Mouse (Mus musculus): ENCODE data around the gene Xkr8. TPM values are rescaled to one million over a fixed set of nuclear protein-coding genes. Genes with fewer than 3 reads are reported as not detected.
"Not testable (repeated sequence)": the region's sequence is repeated elsewhere in the genome, so short reads cannot be mapped to it uniquely, and the experiment has no call there.

Xkr8 gene
- polyA plus RNA-seq, 1 experiment from 2014 or later, result 5.4 TPM

DNA sequence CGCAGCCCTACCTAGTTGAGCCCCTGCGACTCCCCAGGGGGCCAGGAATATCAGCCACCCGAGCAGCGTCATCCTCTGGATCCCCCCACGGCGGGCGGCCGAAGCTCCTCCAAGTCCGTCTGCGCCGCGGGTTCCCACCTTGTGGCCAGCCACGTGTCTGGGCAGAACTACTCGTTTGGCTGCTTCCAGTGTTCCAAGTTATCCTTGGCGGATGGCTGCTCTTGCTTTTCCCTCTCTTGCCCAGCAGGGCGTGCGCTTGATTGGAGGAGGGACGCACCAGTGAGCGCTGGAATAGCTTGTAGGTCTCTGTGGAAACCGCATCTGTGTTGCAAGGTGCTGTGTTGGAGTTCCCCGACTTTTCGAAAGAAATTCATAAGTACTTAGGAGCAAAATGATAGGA lies 24.6 kb upstream of the Xkr8 start, which contains the start of gene Smpdl3b:
Gene Smpdl3b (minus strand): TSS at position 279 of the 400 bp plus-strand sequence.
- under 1% methylated on average over 22 of the region's 22 CpGs for WGBS

GRCm38 (mm10) chr4:132752992-132753391 lies 20.6 kb upstream of the Xkr8 start:
- 59% methylated on average over 6 of the region's 6 CpGs for WGBS
- peaks cover 13% of the 10 kb centered on the region for H3K27me3 ChIP-seq (replicated peaks)
- H3K9ac ChIP-seq, result no peak overlapping the region
- no peak overlapping the region for H3K4me2 ChIP-seq
- H3K36me3 ChIP-seq (replicated peaks), result no peaks in the 10 kb centered on the region
- H3K4me3 ChIP-seq, result no peak overlapping the region
- peaks cover 9% of the 10 kb centered on the region for H3K4me1 ChIP-seq
- no peaks in the 10 kb centered on the region for H3K9me3 ChIP-seq
- ATAC-seq (replicated peaks), result no peak
- H3K27ac ChIP-seq, result no peak overlapping the region

More for the DNA sequence above, 24.6 kb upstream of the Xkr8 start, which contains the start of gene Smpdl3b:
- H3K4me3 ChIP-seq, result peak within 1 kb of the TSS; percentile 37
- H3K27me3 ChIP-seq (replicated peaks), result peaks cover 15% of the 10 kb centered on the region
- H3K9me3 ChIP-seq, result no peaks in the 10 kb centered on the region
- H3K4me2 ChIP-seq, result peak within 1 kb of the TSS; percentile 71
- no peaks in the 10 kb centered on the region for H3K36me3 ChIP-seq (replicated peaks)
- H3K4me1 ChIP-seq, result peaks cover 9% of the 10 kb centered on the region
- H3K9ac ChIP-seq, result peak within 1 kb of the TSS; percentile 37
- no peak for ATAC-seq (replicated peaks)
- H3K27ac ChIP-seq, result no peak within 1 kb of the TSS

- ATAC-seq (replicated peaks), result no peak
- no peaks in the 10 kb centered on the region for H3K36me3 ChIP-seq (replicated peaks)
- no peak overlapping the region for H3K4me2 ChIP-seq
- H3K4me3 ChIP-seq, result no peak overlapping the region
- peaks cover 6% of the 10 kb centered on the region for H3K4me1 ChIP-seq
- no peaks in the 10 kb centered on the region for H3K9me3 ChIP-seq
- WGBS, result 81% methylated on average over 6 of the region's 6 CpGs
- no peak overlapping the region for H3K27ac ChIP-seq
- no peak overlapping the region for H3K9ac ChIP-seq
- H3K27me3 ChIP-seq (replicated peaks), result no peaks in the 10 kb centered on the region
These were observed 17.1 kb upstream of the Xkr8 start for GRCm38 (mm10) chr4:132749258-132749982.

- H3K4me3 ChIP-seq, result no peak overlapping the region
- peaks cover 12% of the 10 kb centered on the region for H3K4me1 ChIP-seq
- 89% methylated on average over 4 of the region's 4 CpGs for WGBS
These were observed 16.4 kb upstream of the Xkr8 start for GRCm38 (mm10) chr4:132748778-132749177.

GRCm38 (mm10) chr4:132747664-132748259 lies 15.4 kb upstream of the Xkr8 start:
- WGBS, result 80% methylated on average over 9 of the region's 9 CpGs
- Histone ChIP-seq H3K27me3 (replicated peaks) (no peaks in the 10 kb centered on the region), H3K4me3 (no peak overlapping the region), H3K9me3 (no peaks in the 10 kb centered on the region), H3K36me3 (replicated peaks) (no peaks in the 10 kb centered on the region), H3K9ac (no peak overlapping the region), H3K4me1 (peaks cover 15% of the 10 kb centered on the region), H3K4me2 (no peak overlapping the region), H3K27ac (no peak overlapping the region)
- no peak for ATAC-seq (replicated peaks)

More at GRCm38 (mm10) chr4:132748778-132749177, 16.4 kb upstream of the Xkr8 start:
- Histone ChIP-seq H3K27me3 (replicated peaks) (no peaks in the 10 kb centered on the region), H3K36me3 (replicated peaks) (no peaks in the 10 kb centered on the region), H3K9ac (no peak overlapping the region), H3K4me2 (no peak overlapping the region), H3K27ac (no peak overlapping the region), H3K9me3 (no peaks in the 10 kb centered on the region)
- ATAC-seq (replicated peaks), result no peak

DNA sequence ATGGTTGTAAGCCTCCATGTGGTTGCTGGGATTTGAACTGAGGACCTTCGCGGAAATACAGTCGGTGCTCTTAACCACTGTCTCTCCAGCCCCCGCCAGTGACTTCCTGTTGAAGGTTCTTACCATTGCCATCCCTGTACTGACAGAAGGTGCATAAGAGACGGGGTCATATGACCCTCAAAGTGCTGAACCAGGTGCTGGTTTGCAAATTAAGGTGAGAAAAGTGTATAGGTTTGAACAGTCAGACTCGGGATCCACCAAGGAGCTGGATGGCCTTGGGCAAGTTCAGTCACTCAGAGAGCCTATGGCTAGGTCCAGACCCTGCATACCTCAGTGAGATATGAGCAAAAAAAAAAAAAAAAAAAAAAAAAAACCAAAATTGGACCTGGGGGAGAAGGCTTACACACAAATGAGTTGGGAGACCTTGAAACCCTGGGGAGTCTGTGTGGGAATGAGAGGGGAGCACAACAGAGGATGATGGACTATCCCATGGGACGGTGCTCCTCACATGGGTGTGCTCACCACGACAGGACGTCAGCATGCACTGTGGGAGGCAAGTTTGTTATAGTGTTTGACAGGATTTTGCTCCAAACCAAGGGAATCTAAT lies 14.7 kb upstream of the Xkr8 start:
- WGBS, result 87% methylated on average over 9 of the region's 9 CpGs
- H3K27ac ChIP-seq, result no peak overlapping the region
- no peak overlapping the region for H3K9ac ChIP-seq

GRCm38 (mm10) chr4:132743992-132744911 lies 11.9 kb upstream of the Xkr8 start:
- no peaks in the 10 kb centered on the region for H3K36me3 ChIP-seq (replicated peaks)
- H3K27me3 ChIP-seq (replicated peaks), result no peaks in the 10 kb centered on the region
- H3K27ac ChIP-seq, result peak overlapping the region; percentile 68
- H3K9me3 ChIP-seq, result no peaks in the 10 kb centered on the region
- WGBS, result 55% methylated on average over 11 of the region's 11 CpGs
- ATAC-seq (replicated peaks), result peak; percentile 42; the same call in 1 of the 2 replicates
- H3K4me3 ChIP-seq, result no peak overlapping the region
- H3K4me2 ChIP-seq, result no peak overlapping the region
- H3K9ac ChIP-seq, result no peak overlapping the region
- H3K4me1 ChIP-seq, result peaks cover 15% of the 10 kb centered on the region

More for the DNA sequence above, 14.7 kb upstream of the Xkr8 start:
- ATAC-seq (replicated peaks), result no peak
- Histone ChIP-seq H3K4me2 (no peak overlapping the region), H3K36me3 (replicated peaks) (no peaks in the 10 kb centered on the region), H3K4me1 (peaks cover 15% of the 10 kb centered on the region), H3K4me3 (no peak overlapping the region), H3K9me3 (no peaks in the 10 kb centered on the region), H3K27me3 (replicated peaks) (no peaks in the 10 kb centered on the region)

- Histone ChIP-seq H3K9ac (no peak overlapping the region), H3K27ac (no peak overlapping the region), H3K9me3 (no peaks in the 10 kb centered on the region), H3K27me3 (replicated peaks) (no peaks in the 10 kb centered on the region), H3K4me1 (peaks cover 15% of the 10 kb centered on the region), H3K4me3 (no peak overlapping the region), H3K36me3 (replicated peaks) (no peaks in the 10 kb centered on the region), H3K4me2 (no peak overlapping the region)
- no peak for ATAC-seq (replicated peaks)
- 91% methylated on average over 7 of the region's 7 CpGs for WGBS
These were observed 9.1 kb upstream of the Xkr8 start for GRCm38 (mm10) chr4:132741491-132741890.

DNA sequence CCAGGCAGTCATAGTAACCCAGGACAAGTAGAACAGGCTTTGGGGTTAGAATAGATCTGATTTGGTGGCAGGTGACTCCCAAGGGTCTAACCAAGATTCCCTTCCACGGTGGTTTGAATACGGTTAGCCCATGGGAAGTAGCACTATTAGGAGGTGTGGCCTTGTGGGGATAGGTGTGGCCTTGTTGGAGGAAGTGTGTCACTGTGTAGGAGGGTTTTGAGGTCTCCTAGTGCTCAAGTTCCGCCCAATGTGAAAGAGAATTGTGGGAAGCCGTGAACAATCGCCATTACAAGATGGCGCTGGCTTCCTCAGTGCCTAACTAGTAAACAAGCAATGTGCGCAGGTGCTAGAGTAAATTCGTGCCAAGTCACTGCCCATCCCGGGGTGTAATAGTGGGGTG lies 4.8 kb upstream of the Xkr8 start:
- ATAC-seq (replicated peaks); H3K4me3 ChIP-seq; H3K36me3 ChIP-seq (replicated peaks); H3K9me3 ChIP-seq; H3K4me1 ChIP-seq; H3K4me2 ChIP-seq; H3K9ac ChIP-seq; H3K27me3 ChIP-seq (replicated peaks); H3K27ac ChIP-seq: not testable (repeated sequence)
- WGBS, result 96% methylated on average over 9 of the region's 9 CpGs

- no peaks in the 10 kb centered on the region for H3K36me3 ChIP-seq (replicated peaks)
- no peak overlapping the region for H3K4me3 ChIP-seq
- peaks cover 9% of the 10 kb centered on the region for H3K4me1 ChIP-seq
- WGBS, result 77% methylated on average over 3 of the region's 3 CpGs
- no peak overlapping the region for H3K27ac ChIP-seq
- H3K9me3 ChIP-seq, result no peaks in the 10 kb centered on the region
- no peaks in the 10 kb centered on the region for H3K27me3 ChIP-seq (replicated peaks)
- ATAC-seq (replicated peaks), result no peak
- no peak overlapping the region for H3K9ac ChIP-seq
- no peak overlapping the region for H3K4me2 ChIP-seq
These were observed 3.5 kb upstream of the Xkr8 start for GRCm38 (mm10) chr4:132735894-132736293.

GRCm38 (mm10) chr4:132735389-132735788 lies 3.0 kb upstream of the Xkr8 start:
- Histone ChIP-seq H3K9me3 (no peaks in the 10 kb centered on the region), H3K36me3 (replicated peaks) (no peaks in the 10 kb centered on the region), H3K9ac (no peak overlapping the region), H3K27me3 (replicated peaks) (no peaks in the 10 kb centered on the region), H3K4me1 (peaks cover 9% of the 10 kb centered on the region), H3K27ac (no peak overlapping the region), H3K4me2 (no peak overlapping the region), H3K4me3 (no peak overlapping the region)
- WGBS, result 66% methylated on average over 2 of the region's 2 CpGs
- no peak for ATAC-seq (replicated peaks)

DNA sequence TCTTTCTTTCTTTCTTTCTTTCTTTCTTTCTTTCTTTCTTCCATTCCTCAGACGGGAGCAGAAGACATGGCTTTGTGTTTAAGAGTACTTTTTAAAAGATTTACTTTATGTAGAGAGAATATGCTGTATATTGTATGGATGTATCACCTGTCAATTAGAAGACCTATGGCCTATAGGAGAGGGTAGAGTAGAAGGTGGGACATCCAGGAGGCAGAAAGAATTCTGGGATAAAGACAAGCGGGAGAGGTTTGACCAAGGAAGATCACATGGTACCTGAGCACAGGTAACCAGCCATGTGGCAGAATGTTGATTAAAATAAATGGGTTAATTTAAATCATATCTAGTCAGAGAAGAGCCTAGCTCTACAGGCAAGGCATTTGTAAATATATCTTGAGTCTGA lies 2.4 kb upstream of the Xkr8 start:
- Histone ChIP-seq H3K4me1 (peaks cover 9% of the 10 kb centered on the region), H3K9ac (no peak overlapping the region)

More for the DNA sequence above, 2.4 kb upstream of the Xkr8 start:
- Histone ChIP-seq H3K9me3 (no peaks in the 10 kb centered on the region), H3K36me3 (replicated peaks) (no peaks in the 10 kb centered on the region), H3K4me2 (no peak overlapping the region), H3K4me3 (no peak overlapping the region), H3K27me3 (replicated peaks) (no peaks in the 10 kb centered on the region), H3K27ac (no peak overlapping the region)
- ATAC-seq (replicated peaks), result no peak
- 95% methylated on average over 2 of the region's 2 CpGs for WGBS
